Mouse (Mus musculus): Measurements from ENCODE around the gene Fam234b. TPM values are rescaled to one million over a fixed set of nuclear protein-coding genes. Genes with fewer than 3 reads are reported as not detected.

Gene Fam234b
- polyA plus RNA-seq, 1 experiment, result 5.6 TPM

- DNase-seq (ENCODE audit: low spot score), result no peak
These were observed 14.9 kb upstream of the Fam234b start for GRCm38 (mm10) chr6:135182925-135183324.

- DNase-seq (ENCODE audit: low spot score), result no peak
These were observed 13.8 kb upstream of the Fam234b start for GRCm38 (mm10) chr6:135183961-135184360.

GRCm38 (mm10) chr6:135187076-135187917 lies 10.5 kb upstream of the Fam234b start:
- DNase-seq (ENCODE audit: low spot score), result no peak

GRCm38 (mm10) chr6:135188629-135189028 lies 9.1 kb upstream of the Fam234b start:
- DNase-seq (ENCODE audit: low spot score), result no peak

- DNase-seq (ENCODE audit: low spot score), result no peak
These were observed 7.7 kb upstream of the Fam234b start for GRCm38 (mm10) chr6:135190122-135190521.

GRCm38 (mm10) chr6:135191906-135192305 lies 5.9 kb upstream of the Fam234b start:
- DNase-seq (ENCODE audit: low spot score), result no peak

- DNase-seq (ENCODE audit: low spot score), result no peak
These were observed 4.8 kb upstream of the Fam234b start for GRCm38 (mm10) chr6:135192993-135193392.

GRCm38 (mm10) chr6:135193733-135194132 lies 4.0 kb upstream of the Fam234b start:
- DNase-seq (ENCODE audit: low spot score), result no peak

GRCm38 (mm10) chr6:135194907-135195306 lies 2.9 kb upstream of the Fam234b start:
- DNase-seq (ENCODE audit: low spot score), result no peak

- no peak for DNase-seq (ENCODE audit: low spot score)
These were observed 1.1 kb upstream of the Fam234b start for GRCm38 (mm10) chr6:135196707-135197106.

GRCm38 (mm10) chr6:135197446-135197845 lies 331 bp upstream of the Fam234b start:
- DNase-seq (ENCODE audit: low spot score), result no peak

- no peak for DNase-seq (ENCODE audit: low spot score)
These were observed 949 bp downstream of the Fam234b start for GRCm38 (mm10) chr6:135198726-135199125.

GRCm38 (mm10) chr6:135200122-135200957 lies 2.6 kb downstream of the Fam234b start:
- DNase-seq (ENCODE audit: low spot score), result no peak

- no peak for DNase-seq (ENCODE audit: low spot score)
These were observed 4.9 kb downstream of the Fam234b start for GRCm38 (mm10) chr6:135202668-135203067.

- DNase-seq (ENCODE audit: low spot score), result no peak
These were observed 6.0 kb downstream of the Fam234b start for GRCm38 (mm10) chr6:135203737-135204136.

GRCm38 (mm10) chr6:135204869-135205268 lies 7.1 kb downstream of the Fam234b start:
- no peak for DNase-seq (ENCODE audit: low spot score)

GRCm38 (mm10) chr6:135205802-135206201 lies 8.0 kb downstream of the Fam234b start:
- no peak for DNase-seq (ENCODE audit: low spot score)

GRCm38 (mm10) chr6:135206909-135207308 lies 9.1 kb downstream of the Fam234b start:
- DNase-seq (ENCODE audit: low spot score), result no peak

- DNase-seq (ENCODE audit: low spot score), result no peak
These were observed 13.4 kb downstream of the Fam234b start for GRCm38 (mm10) chr6:135211169-135211568.

- no peak for DNase-seq (ENCODE audit: low spot score)
These were observed 14.9 kb downstream of the Fam234b start for GRCm38 (mm10) chr6:135212666-135213065.

GRCm38 (mm10) chr6:135218330-135218729 lies 20.6 kb downstream of the Fam234b start:
- DNase-seq (ENCODE audit: low spot score), result no peak

GRCm38 (mm10) chr6:135219916-135220315 lies 22.1 kb downstream of the Fam234b start:
- DNase-seq (ENCODE audit: low spot score), result no peak

Data from urinary bladder, adult 2 months (tissue).